Mouse (Mus musculus): Measurements from ENCODE around the gene BC035044. TPM values are rescaled to one million over a fixed set of nuclear protein-coding genes. Genes with fewer than 3 reads are reported as not detected.
"Not testable (repeated sequence)": the region's sequence is repeated elsewhere in the genome, so short reads cannot be mapped to it uniquely, and the experiment has no call there.

The BC035044 gene
- total RNA-seq (2022), result 1 to 10 TPM in 3 of 4 experiments, under 1 TPM in 1; 0.84 to 1.7 (median 1.4) TPM

DNA sequence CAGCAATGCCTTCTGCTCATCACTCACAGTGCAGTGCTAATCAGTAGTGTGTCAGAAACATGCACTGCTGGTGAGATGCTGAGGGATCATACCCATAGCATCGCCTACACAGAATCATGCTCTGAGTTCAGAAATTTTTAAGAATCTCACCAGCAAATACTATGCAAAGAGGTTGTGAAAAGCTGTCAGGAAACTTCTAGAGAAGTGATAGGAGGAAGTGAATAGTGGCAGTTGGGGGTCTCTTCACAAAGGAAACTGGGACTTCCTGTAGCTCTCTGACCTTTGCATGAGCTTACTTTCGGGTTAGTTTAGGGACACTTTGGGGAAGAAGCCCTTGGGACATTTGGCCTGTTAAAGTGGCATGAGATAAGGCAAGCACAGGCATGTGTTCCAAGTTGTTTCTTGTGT lies at the start of gene BC035044:
TSS of gene BC035044 (minus strand) at position 179 of the 408 bp plus-strand sequence.
- DNase-seq (ENCODE audit: low spot score in 2 of 2), result no peak

DNA sequence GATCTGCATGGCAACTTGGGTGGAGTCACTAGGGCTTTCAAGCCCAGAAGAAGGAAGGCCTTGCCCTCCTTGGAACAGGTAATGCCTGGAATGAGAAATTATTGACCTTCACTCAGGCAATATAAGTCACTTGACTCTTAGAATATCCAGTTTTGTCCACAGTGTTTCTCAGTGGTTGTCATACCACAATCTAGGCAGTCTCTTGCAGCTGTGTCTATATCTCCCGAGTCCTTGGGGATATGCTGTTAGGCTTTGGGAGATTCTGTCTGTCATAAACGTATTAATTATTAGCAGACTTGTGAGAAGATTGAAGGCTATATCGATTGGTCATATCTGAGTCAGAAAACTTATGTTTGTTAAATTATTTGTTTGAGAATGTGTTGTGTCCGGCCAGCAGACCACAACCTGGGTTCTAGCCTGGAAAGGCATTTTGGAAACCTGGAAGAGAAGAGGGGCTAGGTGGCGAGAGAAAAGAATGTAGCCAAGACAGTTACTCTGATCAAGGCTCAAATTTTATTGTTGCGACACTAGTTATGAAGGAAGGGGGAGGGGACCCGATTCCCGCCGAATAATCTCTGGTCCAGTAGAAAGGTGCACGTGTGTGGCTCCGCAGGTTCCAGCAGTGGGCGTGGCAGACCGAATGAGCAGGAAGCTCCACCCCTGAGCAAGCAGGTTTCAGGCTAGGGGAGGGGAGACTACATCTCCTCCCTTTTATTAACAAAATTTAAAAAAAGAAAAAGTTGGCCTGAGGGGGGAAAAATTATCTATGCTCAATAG lies 45.2 kb upstream of the BC035044 start:
- not testable (repeated sequence) for DNase-seq (ENCODE audit: low spot score in 2 of 2)

DNA sequence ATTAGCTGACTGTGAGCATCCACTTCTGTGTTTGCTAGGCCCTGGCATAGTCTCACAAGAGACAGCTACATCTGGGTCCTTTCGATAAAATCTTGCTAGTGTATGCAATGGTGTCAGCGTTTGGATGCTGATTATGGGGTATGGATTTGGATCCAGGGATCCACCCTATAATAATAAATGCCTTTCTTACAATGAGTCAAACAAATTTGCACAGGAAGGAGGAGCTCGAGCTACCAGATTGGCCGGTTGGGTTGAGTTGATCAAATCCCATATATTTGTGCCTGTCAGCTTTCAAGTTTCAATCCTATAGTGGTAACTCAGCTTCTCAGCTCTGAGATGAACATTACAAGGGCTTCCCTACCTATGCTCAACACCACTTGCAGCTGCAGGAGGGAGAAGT lies 43.2 kb upstream of the BC035044 start, which contains the start of gene Clec2g:
TSS of gene Clec2g (plus strand) at position 301 of the 400 bp plus-strand sequence.
- not testable (repeated sequence) for DNase-seq (ENCODE audit: low spot score in 2 of 2)

DNA sequence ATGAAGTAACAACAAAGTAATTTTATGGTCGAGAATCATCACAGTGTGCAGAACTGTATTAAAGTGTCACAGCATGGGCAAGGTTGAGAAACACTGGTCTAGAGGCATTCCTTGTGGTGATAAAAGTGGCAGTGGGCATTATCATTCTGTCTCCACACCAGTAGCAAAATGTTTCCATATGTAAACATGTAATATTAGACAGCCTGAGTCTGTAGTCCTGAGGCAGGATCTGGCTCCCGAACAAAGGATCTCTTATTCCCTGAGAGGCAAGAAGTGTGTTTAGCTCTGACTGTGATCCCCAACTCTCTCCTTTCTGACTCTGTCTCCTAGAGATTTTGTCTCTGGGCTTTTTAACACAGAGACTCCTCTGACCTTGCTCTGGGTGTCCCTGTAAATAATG lies 42.1 kb upstream of the BC035044 start:
- DNase-seq (ENCODE audit: low spot score in 2 of 2), result no peak

DNA sequence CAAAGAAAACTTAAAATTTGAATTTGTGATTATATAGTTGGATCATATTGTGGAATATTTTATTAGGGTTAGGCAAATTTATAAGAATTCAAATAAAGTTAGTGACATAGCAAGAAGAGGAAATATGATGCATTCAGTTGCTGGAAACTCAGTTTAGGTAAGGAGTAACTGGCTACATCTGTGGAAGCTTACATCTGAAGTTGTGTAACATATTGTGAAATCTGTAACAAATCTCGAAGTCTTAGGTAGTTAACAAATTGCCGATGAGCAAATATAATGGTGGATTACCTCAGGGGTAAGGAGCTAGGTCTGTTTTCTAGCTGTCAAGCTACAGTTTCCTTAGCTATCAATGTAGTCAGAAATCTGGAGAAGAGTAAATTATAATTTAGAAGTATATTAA lies 26.4 kb upstream of the BC035044 start:
- no peak for DNase-seq (ENCODE audit: low spot score in 2 of 2)

DNA sequence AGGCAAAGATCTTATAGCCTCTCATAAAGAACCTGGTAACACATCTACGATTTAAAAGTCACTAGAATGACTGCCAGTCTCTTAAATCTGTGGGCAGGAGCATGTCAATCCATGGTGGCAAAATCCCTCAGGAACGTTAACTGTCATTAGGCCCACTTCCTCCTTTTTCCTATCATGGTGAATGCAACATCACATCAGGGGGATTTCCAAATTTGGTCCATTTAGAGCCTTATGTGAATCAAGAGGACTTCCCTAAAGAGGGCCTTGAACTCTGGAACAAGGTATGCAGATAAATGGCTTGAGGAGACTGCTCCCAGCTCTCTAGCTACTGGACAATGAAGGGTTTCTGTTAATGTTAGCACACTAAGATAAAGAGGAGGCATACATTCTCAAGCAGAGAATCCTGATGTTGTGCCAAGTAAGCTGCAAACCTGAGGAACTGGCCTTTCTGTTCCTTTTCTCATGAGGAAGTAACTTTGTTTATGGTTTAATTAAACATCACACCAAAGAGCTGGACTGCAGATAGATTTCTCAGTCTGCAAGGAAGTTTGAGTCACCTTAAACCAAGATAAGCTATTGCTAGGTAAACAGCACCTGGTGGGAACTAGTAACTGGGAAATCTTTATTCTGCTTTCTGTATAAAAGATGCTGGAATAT lies 22.8 kb upstream of the BC035044 start:
- no peak for DNase-seq (ENCODE audit: low spot score in 2 of 2)

DNA sequence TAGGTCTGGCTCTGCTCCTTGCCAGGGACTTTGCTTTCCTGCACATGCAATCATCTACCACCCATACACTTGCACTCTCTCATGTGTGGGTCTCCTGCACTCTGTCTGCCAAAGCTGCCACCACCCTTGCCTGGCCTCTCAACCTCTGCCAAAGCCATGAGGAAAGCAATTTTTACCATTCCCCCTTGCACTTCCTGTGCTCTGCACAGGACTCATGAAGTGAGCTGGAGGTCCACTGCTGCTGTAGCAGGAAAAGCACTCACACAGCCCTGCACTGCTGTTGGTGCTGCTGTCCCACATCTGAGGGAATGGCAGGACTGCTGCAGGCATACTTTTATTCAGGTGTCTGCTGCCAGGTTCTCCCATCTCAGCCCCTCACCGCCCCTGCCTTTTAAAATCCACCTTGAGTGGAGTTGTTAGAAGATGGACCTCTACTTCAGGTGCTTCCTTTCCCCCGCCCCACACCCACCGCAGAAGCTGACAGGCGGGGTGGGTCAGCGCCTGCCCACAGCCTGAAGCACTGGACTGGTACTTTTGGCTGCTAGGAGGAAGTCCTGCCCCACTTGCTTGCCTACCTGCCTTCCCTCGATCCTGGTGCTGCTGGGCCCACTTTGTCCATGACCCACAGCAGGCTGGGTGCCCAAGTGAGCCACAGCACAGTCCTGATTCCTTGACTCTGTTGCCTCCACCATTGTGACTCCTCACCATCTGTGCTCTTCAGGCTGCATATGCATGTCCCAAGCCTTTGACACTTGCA lies 10.0 kb upstream of the BC035044 start:
- not testable (repeated sequence) for DNase-seq (ENCODE audit: low spot score in 2 of 2)

DNA sequence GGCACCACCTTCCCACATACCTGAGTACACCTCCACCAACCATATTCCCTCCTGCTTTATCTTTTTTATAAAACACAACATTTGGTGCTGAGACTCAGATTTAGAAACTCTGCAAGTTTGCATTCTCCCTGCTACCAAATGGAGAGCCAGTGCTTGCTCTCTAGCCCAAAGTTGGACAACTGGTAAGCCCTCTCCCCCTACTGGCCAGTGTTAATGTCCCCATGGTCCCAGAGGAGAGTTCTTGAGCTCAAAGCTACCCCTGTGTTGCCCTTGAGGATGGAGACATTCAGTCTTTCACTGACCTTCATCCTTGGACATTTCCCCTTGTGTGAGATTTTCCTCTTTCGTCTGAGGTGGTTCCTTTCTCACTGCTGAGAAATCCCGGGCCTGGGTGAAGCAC lies 9.1 kb upstream of the BC035044 start:
- no peak for DNase-seq (ENCODE audit: low spot score in 2 of 2)

DNA sequence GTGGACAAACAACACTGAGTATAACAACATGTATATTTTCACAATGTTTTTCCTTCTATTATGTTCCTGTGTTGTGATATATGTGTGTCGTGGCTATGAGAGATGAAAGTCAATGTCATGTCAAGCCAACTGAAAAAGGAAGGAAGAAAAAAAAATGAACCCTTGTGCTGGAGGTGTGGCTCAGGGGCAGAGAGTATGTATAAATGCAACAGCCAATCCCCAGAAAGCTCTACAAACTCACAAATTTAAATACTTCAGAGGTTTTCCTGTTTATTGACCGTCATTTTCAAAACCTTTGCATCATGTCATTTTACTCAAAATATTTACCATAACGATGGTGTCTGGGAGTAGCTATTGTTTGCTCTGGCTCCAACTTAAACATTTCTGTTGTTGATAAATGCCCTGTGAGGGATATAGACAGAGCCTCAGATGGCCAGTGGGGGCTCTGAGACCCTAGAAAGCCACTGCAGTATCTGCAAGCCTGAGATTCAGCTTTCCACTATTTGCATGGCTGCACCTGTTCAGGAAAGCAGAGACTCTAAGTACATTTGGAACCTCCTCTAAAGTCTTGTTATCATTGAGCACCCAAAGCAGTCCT lies 4.6 kb upstream of the BC035044 start:
- no peak for DNase-seq (ENCODE audit: low spot score in 2 of 2)

DNA sequence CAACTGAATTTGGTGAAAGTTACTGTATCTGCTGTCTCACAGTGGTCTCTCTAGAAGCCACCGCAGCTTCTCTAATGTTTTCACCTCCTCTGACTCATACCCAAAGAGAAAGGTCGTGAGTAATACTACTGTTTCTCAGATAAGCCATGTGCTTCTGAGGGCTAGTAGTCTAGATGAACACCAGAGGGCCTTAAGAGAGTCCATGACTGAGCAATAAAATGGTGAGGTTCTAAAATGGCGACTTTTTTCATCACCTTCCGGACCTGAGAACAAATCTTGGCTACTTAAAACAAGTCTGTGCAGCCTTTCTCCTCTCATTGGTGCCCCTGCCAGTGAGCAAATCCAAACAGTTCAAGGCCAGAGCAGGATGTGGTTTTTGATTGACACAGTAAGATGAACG lies 2.1 kb downstream of the BC035044 start:
- no peak for DNase-seq (ENCODE audit: low spot score in 2 of 2)

DNA sequence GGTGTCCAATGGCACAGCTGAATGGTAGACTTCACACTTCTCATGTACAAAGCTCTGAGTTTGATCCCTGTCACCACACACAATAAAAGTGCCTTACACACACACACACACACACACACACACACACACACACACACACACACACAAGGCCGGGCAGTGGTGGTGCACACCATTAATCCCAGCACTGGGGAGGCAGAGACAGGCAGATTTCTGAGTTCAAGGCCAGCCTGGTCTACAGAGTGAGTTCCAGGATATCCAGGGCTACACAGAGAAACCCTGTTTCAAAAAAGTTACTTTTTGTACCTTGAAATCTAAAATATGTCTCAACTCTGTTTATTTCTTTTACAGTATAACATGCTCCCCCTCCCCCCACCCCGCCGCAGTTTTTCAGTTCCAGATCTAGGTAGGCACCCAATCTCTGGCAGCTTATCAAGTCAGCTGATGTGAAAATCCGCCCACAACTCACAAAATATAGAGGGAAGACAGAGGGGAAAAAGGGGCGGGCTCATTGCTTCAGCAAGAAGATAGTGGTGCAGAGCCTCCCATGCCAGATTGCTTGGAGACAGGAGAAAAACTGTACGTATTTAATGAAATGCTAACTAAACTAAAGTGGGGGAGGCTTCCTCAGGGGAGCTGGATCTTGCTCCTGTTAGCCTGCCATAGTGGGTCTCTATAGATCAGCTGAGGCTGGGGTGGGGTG lies 3.7 kb downstream of the BC035044 start, which contains the start of gene Clec2i:
TSS of gene Clec2i (plus strand) at position 498 of the 700 bp plus-strand sequence.
- peak in 1 of 2 experiments; percentile 37 for DNase-seq (ENCODE audit: low spot score in 2 of 2)

DNA sequence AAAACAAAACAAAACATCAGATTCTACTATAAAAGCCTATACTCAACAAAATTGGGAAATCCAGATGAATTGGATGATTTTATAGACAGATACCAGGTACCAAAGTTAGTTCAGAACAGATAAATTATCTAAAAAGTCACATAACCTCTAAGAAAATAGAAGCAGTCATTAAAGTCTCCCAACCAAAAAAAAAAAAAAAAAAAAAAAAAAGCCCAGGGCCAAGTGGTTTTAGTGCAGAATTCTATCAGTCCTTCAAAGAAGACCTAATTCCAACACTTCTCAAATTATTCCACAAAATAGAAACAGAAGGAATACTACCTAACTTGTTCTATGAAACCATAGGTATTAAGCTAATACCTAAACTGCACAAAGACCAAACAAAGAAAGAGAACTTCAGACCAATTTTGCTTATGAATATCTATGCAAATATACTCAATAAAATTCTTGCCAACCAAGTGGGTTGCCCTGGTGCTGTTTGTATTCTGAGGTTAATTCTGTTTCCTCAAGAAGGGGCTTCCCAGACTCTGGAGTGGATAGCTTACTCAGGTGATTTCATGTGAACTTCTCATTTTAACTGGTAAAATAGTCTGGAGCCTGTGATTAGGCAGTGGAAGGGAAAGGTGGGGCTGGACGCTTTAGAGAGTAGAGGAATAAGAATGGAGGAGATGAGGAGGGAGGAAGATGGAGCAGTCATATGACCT lies 18.9 kb downstream of the BC035044 start:
- DNase-seq (ENCODE audit: low spot score in 2 of 2), result no peak

DNA sequence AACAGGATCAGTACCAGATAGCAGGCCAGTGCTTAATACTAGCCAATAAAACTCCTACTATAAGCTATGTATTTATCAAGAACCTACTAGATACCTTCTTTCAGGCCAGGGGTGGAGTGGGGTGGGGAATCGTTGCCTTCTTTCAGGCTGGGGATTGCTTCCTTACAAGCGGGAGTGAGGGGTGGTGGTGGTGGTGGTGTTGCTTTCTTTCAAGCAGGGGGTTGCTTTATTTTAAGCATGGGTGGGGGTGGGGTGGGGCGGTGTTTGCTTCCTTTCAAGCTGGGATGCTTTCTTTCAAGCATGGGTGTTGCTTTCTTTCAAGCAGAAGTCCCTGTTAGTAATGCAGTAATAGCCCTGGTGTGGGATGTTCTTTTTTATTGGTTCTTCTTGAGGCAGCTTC lies 22.1 kb downstream of the BC035044 start:
- DNase-seq (ENCODE audit: low spot score in 2 of 2), result no peak

DNA sequence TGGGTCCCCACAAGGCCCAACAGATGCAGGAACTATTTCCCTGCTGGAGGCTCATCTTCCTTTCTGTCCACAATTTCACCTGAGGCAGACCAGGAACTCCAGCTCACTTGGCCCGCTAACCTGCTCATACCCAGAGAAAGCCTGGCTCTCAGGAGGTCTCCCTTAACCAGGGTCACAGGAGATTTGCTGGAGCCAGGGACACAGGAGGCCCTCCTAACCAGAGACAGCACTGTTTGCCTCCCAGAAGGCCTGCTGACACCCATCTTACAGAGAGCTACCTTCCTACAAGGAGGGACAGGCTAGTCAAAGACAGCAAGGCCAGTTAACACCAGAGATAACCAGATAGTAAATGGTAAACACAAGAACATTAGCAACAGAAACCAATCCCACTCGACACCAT lies 33.0 kb downstream of the BC035044 start:
- no peak for DNase-seq (ENCODE audit: low spot score in 2 of 2)

DNA sequence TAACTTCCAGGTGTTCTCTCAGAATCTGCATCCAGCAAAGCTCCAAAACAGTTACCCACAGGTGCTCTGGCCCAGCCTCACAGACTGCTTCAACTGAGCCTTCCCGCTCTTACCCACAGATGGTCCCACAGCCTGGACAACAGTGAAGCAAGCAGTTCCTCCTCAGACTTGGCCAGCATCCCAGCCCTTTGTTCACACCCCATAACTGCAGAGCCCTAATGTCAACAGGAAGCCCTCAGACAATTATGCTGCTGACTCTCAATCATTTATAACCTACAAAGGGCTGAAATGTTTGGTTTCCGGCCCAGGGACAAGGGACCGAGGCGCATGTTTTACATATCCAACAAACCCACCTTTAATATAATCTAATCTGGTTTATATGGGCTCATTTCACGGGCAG lies 34.7 kb downstream of the BC035044 start:
- no peak for DNase-seq (ENCODE audit: low spot score in 2 of 2)

DNA sequence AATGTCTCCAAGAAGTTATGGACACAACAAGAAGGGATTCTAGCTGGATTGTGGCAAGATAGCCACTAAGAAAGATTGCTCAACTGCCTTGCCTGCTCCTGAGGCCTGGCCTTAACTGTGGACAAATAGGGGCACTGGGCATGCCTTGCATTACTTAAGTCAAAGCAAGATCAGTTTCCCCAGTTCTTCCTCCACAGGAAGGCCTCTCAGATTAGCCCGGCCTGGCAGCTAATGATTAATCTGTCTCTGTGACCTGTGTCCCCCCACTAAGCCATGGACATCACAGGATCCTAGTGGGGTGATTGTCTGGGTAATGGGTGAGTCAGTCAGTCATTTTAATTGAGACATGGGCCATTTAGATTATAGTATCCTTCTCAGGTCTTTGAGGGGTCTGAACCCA lies 35.4 kb downstream of the BC035044 start:
- DNase-seq (ENCODE audit: low spot score in 2 of 2), result no peak

DNA sequence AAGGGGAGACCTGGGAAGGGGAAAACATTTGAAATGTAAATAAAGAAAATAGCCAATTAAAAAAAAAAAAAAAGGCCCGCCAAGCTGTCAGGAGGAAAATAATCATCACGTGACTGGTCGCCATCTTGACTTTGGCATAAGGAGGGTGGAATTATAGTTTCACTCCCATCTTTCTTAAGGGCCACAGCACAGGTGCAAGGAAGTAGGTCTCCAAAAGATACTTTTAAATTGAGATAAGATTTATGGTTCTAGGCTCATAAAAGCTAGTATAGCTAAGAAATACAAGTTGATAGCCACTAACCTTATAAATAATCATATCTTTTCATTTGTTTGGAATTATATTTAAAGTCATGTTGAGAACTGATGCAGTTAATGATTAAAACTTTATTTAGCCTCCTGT lies 36.0 kb downstream of the BC035044 start:
- no peak for DNase-seq (ENCODE audit: low spot score in 2 of 2)

DNA sequence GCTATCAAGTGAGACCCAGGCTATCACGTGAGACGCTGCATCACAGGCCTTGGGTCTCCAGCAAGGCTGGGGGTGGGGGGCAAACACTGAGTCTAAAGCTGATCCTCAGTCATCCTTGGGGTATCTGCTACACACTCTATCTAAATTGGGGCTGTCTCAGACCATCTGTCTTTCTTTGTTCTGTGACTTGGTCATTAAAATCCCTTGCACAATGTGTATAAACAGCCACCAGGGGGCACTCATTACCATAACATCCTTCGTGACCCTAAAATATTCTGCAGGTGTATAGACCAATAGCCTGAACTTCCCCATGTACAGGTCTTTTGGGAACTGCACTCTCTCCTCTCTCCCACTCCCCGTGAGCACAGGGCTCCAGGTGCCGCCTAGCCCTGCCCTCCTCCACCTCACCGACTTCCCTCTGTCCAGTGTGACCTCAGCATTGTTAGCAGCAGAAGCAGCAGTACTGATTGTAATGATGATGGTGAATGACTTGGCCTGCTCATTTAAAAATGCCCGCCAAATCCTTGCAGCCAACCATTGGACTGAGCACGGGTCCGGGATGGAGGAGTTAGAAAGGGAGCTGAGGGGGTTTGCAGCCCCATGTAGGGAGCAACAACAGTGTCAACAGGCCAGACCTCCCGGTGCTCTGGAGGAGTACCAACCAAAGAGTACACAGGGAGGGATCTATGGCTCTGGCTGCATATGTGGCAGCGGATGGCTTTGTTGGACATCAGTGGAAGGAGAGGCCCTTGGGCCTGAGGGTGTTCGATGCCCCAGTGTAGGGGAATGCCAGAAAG lies 36.7 kb downstream of the BC035044 start:
- no peak for DNase-seq (ENCODE audit: low spot score in 2 of 2)

DNA sequence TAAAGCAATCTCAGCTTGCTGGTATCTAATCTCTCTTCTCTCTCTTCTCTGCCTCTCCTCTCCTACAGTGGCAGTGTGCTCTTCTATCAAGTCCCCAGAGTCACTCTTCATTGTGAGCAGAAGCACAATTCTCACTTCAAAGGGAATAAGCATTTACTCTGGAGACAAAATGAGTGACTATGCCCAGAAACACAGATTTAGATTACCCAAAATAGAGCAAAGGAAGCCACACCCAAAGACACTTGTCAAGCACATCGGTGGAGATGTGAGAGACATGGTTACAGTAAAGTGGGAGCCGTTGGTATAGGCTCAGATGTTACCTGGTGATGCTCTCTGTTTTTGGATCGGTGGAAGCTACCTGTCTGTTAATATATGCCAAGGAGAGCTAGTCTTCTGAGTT lies 38.2 kb downstream of the BC035044 start:
- no peak for DNase-seq (ENCODE audit: low spot score in 2 of 2)

DNA sequence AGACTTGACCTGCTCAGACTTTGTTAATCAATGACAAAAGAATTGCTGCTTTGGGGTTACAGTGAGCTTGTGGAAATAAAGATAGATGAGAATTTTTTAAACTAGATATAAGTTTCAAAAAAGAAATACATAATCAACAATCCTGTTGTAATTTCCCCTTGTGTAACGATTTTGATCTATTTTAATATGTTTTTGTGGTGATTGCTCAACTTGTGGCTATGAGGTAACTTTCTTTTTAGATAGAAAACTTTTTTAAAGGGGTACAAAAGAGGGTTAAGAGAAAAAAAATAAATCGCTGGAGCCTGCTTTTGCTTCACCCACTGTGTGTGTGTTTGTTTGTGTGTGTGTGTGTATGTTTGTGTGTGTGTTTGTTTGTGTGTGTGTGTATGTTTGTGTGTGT lies 39.8 kb downstream of the BC035044 start:
- DNase-seq (ENCODE audit: low spot score in 2 of 2), result no peak

All from left cerebral cortex, adult 8-10 months (tissue).